Mouse (Mus musculus): ENCODE results near the gene Map2. TPM values are rescaled to one million over a fixed set of nuclear protein-coding genes. Genes with fewer than 3 reads are reported as not detected.

The Map2 gene
- total RNA-seq (2023), result 0.44 TPM

DNA sequence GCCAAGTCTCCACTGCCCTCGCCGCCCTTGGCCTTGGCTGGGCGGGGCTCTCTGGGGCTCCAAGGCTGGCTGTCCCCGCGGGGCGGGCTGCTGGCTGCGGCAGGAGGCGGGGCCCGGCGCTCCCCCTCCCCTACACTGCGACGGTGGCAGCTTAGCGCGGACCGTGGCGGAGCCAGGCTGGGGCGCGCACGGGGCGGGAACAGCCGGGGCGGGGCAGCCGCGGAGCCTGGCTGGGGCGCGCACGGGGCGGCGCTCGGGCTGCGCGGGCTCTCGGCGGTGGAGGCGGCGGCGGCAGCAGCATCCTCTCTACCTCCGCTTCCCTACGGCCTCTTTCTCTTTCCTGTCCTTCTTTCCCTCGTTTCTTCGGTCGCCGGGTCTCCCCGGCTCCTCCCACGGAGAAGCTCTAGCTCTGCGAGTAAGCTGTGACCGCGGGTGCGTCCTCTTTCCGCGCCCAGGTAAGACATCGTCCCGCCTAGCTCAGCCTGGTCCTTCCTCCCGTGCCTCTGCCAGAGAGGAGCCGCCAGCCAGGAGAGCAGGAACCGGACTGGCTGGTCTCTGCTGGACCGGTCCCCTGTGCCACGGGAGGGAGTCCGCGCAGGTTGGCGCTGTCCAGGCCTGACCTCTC is at the start of gene Map2:
TSS of gene Map2 (plus strand) at position 233 of the 625 bp plus-strand sequence.

DNA sequence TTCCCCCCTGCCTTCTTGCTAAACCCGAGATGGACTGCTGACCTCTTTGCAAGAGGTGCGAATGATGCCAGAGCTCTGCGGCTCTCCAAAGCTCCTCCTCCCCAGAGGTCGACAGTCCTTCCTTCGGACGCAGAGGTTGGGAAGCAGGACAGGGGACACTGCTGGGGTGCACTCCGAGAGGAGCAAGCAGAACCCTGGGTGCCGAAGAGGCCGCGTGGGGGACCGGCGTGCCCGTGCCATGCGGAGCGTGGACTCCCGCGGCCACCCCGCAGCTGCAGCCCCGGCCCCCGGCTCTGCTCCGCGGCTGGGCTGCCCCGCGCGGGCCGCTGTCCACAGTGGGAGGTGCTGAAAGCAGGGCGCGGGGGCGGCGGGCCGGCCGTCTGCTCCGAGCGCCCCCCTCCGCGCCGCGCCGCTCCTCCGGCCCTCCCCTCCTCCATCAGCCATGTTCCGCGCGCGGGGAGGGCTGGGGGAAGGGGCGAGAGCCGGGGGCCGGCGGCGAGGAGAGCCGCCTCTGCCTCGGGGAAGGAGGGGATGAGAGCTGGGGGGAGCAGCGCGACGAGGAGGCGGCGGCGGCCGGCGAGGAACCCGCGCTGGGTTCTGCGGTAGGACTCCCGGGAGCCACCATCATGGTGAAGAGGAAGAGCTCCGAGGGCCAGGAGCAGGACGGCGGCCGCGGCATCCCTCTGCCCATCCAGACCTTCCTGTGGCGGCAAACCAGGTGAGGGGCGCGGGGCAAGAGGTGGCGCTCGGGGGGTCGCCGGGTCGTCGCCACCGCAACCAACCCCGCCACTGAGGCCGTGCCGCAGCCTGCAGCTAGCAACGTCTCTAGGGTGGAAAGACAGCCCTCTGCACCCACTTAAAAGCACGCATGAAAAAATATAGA is 293.0 kb downstream of the Map2 start, which contains the start of gene Unc80:
TSS of gene Unc80 (plus strand) at position 547 of the 883 bp plus-strand sequence.

Other genes with a start within 250 kb of the Map2 start
- not detected for gene Crygf, start 248.8 kb upstream of the Map2 start, total RNA-seq (2023)

Data from CD4-positive naive resting alpha-beta T cell, adult 76 days (primary cell).